Mouse (Mus musculus): ENCODE data around the gene Slc25a34. TPM values are rescaled to one million over a fixed set of nuclear protein-coding genes. Genes with fewer than 3 reads are reported as not detected.

Gene Slc25a34
- total RNA-seq, 2 experiments from 2014 or later, result 3.2 TPM

DNA sequence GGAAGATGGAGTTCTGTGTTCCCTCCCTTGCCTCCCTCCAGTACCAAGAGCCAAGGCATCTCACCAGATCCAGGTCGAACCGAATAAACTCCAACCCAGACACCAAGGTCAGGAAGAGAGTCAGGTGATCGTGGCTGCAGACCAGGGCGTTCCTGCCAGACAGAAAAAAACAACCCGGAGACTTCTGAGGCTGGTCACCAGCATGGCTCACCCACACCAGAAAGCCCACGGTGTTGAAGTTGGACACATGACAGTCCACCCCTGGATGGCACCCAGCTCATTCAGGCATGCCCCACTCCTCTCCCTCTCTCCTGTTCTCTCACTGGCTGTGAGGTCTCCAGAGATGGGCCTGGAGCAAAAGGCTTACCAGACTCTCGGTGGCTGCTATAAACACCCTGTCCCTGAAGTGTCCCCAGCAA is 17.7 kb upstream of the Slc25a34 start:
- Histone ChIP-seq H3K4me3 (no peak overlapping the region), H3K27ac (peak overlapping the region; percentile 41; the same call in 1 of the 2 replicates)
- no peak for DNase-seq (ENCODE audit: extremely low spot score in 1 of 2, low spot score in 2 of 2)
- intact Hi-C loops (cut with DNase I), result no loop called here
- TF ChIP-seq CTCF (IDR thresholded peaks at IDR 0.05), result no peak

DNA sequence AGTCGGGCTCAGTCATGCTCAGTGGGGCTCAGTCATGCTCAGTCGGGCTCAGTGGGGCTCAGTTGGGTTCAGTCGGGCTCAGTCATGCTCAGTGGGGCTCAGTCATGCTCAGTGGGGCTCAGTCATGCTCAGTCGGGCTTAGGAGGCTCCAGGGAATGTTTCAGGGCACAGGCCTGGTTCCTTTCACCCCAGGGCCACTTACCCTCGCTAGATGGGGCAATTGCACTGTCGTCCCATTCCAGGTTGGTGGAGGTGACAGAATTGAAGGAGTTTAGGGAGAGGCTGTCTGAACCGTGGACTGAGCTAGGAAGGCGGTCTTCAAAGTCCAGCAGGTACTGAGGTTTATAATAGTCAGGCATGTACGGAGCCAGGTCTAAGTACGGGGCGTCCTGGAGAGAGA is 15.9 kb upstream of the Slc25a34 start:
- intact Hi-C loops (cut with DNase I), result no loop called here
- no peak overlapping the region for H3K4me3 ChIP-seq
- H3K27ac ChIP-seq, result no peak overlapping the region
- DNase-seq (ENCODE audit: extremely low spot score in 1 of 2, low spot score in 2 of 2), result no peak
- TF ChIP-seq CTCF (IDR thresholded peaks at IDR 0.05), result no peak; the same call in 1 of the 2 replicates

DNA sequence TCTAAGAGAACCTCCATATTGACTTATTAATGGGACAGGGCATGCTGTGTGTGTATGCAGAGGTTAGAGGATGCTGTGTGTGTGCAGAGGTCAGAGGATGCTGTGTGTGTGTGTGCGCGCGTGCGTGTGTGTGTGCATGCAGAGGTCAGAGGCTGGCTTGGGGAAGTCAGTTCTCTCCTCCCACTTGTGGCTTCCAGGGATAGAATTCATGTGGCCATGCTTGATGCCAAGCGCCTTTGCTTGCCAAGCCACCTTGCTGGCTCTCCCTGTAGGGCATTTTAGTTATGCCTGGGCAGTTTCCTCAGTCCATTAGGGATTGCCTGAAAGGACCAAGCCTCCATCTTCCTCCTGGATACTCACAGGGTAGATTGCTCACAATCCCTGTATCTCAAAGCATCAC is 13.1 kb upstream of the Slc25a34 start:
- H3K27ac ChIP-seq, result no peak overlapping the region
- no peak for DNase-seq (ENCODE audit: extremely low spot score in 1 of 2, low spot score in 2 of 2)
- no peak for TF ChIP-seq CTCF (IDR thresholded peaks at IDR 0.05)
- intact Hi-C loops (cut with DNase I), result no loop called here
- H3K4me3 ChIP-seq, result no peak overlapping the region

DNA sequence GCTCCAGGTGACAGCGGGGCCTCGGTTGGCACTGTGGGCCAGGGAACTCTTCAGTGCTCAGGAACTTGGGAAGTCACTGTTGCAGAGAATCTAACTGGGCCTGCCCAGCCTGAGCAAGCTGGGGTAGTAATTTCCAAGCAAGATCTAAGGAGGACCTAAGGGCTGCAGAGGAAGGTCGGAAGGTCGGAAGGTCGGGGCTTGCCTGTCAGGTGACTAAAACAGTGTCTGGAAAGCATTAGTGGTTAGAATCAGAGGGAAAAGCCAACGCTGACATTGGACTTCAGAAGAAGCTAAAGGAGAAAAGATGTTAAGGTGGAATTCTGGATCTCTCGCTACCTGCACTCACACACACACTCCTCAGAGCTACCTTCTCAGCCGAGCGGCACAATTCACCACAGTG is 12.4 kb upstream of the Slc25a34 start:
- no peak for DNase-seq (ENCODE audit: extremely low spot score in 1 of 2, low spot score in 2 of 2)
- TF ChIP-seq CTCF (IDR thresholded peaks at IDR 0.05), result no peak
- H3K4me3 ChIP-seq, result no peak overlapping the region
- intact Hi-C loops (cut with DNase I), result no loop called here
- no peak overlapping the region for H3K27ac ChIP-seq

DNA sequence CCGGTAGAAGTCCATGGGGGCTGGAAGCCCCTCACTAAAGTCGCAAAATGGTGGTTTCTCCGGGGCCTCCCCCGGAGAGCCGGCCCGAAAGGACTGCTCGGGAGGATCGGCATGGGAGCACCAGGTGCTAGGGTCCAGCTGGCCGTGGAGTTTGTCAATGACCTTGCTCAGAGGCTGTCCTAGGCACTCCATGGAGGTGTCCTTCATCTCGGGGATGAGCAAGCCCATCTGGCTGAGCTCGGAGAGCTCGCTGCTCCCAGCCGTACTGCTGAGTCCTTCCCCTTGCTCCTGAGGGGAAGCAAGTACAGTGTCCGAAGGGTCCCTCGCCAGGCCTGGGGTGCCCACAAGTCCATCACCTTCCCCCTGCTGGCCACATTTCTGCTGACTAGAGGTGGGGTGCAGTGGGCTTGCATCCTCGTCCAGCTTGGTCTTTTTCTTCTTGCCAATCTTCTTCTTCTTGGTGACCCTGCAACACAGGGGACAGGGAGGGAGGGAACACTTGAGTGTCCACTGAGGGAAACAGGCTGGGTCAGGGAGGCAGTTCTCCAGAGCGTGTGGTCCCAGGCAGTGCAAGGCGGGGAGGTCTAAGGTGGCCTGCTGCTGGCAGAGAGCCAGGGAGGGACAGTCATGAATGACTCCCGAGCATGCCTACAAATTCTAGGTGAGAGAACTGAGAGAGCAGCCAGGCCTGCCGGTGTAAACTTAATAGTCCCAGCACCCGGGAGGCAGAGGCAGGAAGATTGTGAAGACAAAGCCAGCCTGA is 8.7 kb upstream of the Slc25a34 start:
- H3K4me3 ChIP-seq, result no peak overlapping the region
- no peak overlapping the region for H3K27ac ChIP-seq
- no peak for TF ChIP-seq CTCF (IDR thresholded peaks at IDR 0.05)
- no peak for DNase-seq (ENCODE audit: extremely low spot score in 1 of 2, low spot score in 2 of 2)
- intact Hi-C loops (cut with DNase I), result no loop called here

DNA sequence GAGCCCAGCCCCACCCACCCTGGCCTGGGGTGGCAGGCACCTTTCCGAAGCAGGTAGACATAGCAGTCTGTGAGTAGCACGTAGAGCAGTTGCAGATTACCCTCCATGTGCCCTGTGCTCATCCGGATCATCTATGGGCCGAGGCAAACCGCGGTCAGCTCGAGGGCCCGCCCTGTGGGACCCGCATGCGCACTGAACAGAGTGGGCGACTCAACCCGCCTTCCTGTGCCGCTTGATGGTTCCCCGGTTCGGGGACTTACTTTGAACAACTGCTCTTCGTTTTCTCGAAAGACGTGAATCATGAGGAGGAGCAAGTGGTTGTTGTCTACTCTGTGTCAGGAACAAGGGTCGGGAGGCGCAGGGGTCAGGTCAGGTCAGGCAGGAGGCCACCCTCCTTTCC is 7.6 kb upstream of the Slc25a34 start:
- TF ChIP-seq CTCF (IDR thresholded peaks at IDR 0.05), result no peak
- Histone ChIP-seq H3K4me3 (no peak overlapping the region), H3K27ac (no peak overlapping the region)
- DNase-seq (ENCODE audit: extremely low spot score in 1 of 2, low spot score in 2 of 2), result no peak
- intact Hi-C loops (cut with DNase I), result no loop called here

DNA sequence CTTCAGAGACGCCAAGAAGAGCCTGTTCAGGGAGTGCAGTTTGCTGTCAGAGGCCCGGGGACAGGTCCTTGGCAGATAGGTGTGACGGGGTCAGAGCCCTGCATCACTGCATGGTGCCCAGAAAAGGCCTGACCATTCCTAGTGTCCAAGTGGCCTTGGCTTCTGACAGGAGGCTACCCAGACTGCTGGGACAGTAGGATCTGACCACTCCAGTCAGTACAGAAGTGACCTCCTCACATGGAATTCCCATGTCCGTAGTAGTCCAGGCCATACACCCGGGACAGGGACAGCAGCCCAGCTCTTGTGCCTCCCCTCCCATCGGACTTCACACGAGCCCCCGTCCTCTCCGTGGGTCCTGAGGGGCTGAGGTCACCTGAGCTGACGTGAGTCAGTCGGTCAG is 6.4 kb upstream of the Slc25a34 start:
- no peak for TF ChIP-seq CTCF (IDR thresholded peaks at IDR 0.05)
- Histone ChIP-seq H3K4me3 (no peak overlapping the region), H3K27ac (no peak overlapping the region)
- intact Hi-C loops (cut with DNase I), result no loop called here
- no peak for DNase-seq (ENCODE audit: extremely low spot score in 1 of 2, low spot score in 2 of 2)

DNA sequence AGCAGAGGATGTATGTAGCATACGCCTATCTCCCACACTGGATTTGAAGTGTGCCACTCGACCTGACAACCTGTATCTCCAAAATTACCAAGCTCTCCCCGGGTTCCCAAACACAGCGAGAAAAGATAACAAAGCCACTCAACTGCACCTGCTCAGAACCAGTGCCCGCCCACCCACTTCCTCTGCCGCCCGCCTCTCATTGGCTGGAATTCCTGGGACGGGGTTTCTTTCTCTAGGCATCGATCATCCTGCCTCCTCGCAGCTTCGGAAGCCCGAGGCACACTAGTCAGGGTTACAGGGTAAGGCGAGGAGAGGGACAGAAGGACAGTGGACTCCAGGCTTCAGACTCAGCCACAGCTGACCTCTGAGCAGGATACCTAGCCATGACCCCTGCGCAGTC is 5.0 kb upstream of the Slc25a34 start:
- Histone ChIP-seq H3K4me3 (no peak overlapping the region), H3K27ac (no peak overlapping the region)
- no peak for DNase-seq (ENCODE audit: extremely low spot score in 1 of 2, low spot score in 2 of 2)
- intact Hi-C loops (cut with DNase I), result no loop called here
- no peak for TF ChIP-seq CTCF (IDR thresholded peaks at IDR 0.05)

DNA sequence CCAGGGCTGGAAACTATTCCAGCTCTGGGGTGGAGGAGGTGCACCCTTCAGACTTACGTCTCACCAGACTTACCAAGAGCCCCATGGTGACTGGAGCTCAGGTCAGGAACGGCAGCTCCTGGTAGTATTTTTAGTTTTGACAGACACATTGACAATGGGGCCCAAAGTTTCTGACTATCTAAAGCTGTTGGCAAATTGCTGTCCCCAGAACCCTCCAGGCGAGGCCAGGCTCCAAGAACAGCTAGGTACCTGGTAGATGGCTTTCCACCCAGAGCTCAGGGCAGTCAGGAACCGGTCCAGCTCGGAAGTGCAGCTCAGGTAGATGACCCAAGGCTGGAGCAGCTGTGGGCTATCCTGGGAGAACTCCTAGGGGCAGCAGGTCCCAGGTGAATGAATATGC is 3.9 kb upstream of the Slc25a34 start:
- no peak for TF ChIP-seq CTCF (IDR thresholded peaks at IDR 0.05)
- intact Hi-C loops (cut with DNase I), result no loop called here

DNA sequence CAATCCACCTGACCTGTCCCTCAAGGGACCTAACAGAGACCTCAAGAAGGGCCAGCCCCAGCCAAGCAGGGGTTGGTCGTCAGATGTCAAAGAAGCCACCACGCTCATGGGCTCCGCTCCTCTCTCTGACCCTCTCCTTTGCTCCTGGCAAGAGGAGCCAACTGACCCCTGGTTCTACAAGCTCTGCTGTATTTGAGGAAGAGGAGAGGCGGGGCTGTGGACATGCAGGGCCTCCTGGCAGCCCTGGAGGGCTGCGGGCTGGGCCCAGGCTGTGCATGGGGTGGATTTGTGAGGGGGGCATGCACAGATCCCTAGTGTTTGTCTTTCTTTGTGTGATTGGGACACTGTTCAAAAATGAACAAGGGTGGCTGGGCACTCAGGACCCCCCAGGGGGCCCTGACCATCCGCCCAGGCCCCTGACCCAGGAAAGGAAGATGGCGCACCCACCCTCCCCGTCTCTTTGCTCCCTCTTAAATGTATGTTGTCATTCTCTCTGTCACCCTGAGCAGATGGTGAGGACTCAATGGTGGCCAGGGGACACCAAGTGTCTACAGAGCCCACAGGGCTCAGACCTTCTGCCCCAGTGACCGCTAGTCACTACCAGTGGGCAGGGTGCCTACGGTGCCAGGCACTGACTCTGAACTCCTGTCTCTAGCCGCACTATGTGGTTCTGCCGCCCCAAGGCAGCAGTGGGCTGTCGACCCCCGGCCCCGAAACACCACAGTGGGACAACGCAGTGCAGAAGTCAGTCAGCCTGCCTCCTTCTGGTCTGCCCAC is 2.3 kb upstream of the Slc25a34 start:
- no peak for DNase-seq (ENCODE audit: extremely low spot score in 1 of 2, low spot score in 2 of 2)
- TF ChIP-seq CTCF (IDR thresholded peaks at IDR 0.05), result no peak
- Histone ChIP-seq H3K27ac (no peak overlapping the region), H3K4me3 (no peak overlapping the region)
- intact Hi-C loops (cut with DNase I), result no loop called here

More for the DNA sequence above, 3.9 kb upstream of the Slc25a34 start:
- Histone ChIP-seq H3K4me3 (no peak overlapping the region), H3K27ac (no peak overlapping the region)
- DNase-seq (ENCODE audit: extremely low spot score in 1 of 2, low spot score in 2 of 2), result no peak

DNA sequence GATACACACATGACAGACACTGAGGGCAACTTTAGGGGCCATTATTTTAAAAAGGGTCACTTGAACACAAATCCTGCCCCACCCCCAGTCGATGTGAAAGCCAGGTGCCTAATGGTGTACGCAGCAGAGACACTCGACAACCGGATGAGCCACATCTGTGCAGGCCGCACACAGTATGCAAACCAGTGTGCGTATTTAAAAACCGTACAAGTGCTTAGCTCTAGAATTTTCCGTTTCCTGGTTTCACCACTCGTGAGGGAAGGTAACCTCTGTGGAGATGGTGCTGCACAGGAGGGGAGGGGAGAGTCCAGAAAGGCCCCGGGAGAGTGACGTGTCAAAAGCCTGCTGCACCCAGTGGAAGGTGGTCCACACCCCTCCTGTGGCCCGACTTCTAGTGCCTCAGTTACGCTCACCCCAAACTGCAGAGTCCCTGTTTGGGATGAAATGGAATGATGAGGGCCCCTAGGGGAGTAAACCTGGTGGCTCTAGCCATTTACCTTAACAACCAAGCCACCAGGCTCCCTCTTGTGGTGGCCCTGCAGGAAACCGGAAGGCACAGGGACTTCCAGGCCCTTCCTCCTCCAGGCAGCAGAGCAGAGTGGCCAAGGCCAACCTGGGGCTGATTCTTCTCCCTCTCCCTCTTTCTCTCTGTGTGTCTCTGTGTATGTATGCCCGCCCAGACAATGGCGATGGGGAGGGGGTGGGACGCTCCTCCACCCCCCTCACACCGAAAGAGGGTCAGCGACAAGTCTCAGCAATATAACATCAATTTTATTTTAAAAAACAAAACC is 1.6 kb upstream of the Slc25a34 start:
- intact Hi-C loops (cut with DNase I), result no loop called here
- Histone ChIP-seq H3K4me3 (no peak overlapping the region), H3K27ac (no peak overlapping the region)
- peak; percentile 63 for TF ChIP-seq CTCF (IDR thresholded peaks at IDR 0.05)
- no peak for DNase-seq (ENCODE audit: extremely low spot score in 1 of 2, low spot score in 2 of 2)

DNA sequence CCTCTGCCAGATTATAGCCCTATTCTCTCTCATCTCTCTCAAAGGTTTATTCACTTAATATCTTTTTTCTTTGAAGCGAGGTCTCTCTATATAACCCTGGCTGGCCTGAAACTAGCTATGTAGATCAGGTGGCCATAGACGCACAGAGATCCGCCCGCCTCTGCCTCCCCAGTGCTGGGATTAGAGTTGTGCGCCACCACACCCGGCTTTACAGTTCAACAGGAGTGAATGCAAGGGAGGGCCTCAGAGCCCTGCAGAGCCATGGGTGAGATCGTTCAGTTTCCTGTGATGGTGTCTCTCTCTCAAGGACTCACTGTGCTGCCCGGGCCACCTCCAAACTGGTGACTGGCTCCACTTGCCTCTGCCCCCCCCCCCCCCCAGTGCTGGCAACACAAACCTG is 513 bp upstream of the Slc25a34 start:
- Histone ChIP-seq H3K27ac (no peak overlapping the region), H3K4me3 (no peak overlapping the region)
- no peak for TF ChIP-seq CTCF (IDR thresholded peaks at IDR 0.05)
- intact Hi-C loops (cut with DNase I), result no loop called here
- no peak for DNase-seq (ENCODE audit: extremely low spot score in 1 of 2, low spot score in 2 of 2)
